Mouse (Mus musculus): ENCODE data around the gene Gjc1.

The Gjc1 gene

GRCm38 (mm10) chr11:102810721-102811485, 8.6 kb downstream of the Gjc1 start:
- DNase-seq, result no peak

- DNase-seq, result no peak
These were observed 11.3 kb downstream of the Gjc1 start for GRCm38 (mm10) chr11:102808246-102808645.

GRCm38 (mm10) chr11:102803453-102803852, 16.0 kb downstream of the Gjc1 start:
- DNase-seq, result no peak

DNA sequence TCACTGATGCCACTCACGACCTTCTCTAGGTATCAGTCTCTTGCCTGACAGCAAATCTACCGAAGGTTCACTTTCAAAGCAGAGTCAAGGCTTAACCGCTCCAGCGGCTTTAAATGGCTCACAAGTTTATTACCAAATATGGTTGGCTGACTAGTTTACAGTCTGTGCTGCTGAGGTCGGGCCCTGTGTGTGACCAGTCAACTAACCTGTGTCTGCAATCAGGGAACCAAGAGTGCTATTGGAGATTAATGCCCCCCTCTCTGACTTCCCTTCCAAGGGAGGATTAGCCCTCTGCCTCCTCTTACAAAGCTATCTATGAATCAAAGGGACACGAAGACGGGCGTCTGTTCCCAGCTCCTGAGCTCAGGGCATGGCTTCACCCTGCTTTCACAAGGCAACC, 25.3 kb downstream of the Gjc1 start:
- no peak for DNase-seq

DNA sequence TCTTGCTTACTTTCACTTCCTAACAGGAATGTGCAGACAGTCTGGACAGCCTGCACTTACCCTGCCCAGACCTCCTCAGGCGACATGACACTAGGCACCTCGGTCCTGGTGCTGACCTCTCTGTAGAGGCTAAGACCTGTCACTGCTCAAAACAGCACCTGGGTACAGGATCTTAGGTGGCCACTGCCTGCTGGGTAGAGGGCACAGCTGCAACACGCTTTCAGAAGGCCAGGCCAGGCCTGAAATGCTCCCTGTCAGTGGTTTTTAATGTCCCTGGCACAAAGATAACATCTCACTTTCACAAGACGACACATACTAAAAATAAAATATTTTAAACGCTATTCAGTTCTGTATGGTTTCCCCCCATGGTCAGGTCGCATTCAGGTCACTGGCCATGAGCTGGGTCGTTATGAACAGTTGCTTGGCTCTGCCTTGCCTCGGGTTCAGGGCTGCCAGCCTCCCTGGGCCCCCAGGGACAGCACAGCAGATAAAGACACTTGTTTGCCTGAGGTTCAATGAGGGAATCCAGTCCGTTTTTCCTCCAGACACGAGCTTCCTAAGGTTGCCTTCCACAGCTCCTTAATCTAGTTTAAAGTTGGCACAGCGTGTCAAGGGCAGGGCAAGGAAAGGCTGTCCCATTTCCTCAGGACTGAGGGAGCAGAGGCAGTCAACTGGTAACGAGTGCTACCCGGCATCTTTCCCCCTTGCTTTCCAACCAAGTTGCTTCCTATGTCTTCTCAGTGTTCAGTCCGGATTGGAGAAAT, 27.6 kb downstream of the Gjc1 start:
- no peak for DNase-seq

GRCm38 (mm10) chr11:102787688-102788177, 31.8 kb downstream of the Gjc1 start:
- no peak for DNase-seq

- no peak for DNase-seq
These were observed 36.1 kb downstream of the Gjc1 start for GRCm38 (mm10) chr11:102783443-102783842.

DNA sequence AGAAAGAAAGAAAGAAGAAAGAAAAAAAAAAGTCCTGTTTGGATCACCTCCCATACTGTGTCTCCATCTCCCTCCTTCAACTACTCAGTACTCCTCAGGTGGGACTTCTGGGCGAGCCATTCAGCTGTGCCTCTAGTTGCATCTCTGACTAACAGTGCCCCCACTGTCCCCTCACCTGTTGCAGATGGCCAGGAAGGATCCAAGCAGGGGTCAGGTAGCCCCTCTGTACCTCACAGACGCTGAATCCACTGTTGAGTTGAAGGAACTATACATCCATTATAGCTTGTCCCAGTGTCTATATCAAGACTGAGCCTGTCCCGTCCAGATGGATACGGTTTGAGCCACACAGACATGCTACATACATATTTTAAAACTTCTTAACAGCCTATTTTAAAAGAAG, 38.0 kb downstream of the Gjc1 start:
- no peak for DNase-seq

DNA sequence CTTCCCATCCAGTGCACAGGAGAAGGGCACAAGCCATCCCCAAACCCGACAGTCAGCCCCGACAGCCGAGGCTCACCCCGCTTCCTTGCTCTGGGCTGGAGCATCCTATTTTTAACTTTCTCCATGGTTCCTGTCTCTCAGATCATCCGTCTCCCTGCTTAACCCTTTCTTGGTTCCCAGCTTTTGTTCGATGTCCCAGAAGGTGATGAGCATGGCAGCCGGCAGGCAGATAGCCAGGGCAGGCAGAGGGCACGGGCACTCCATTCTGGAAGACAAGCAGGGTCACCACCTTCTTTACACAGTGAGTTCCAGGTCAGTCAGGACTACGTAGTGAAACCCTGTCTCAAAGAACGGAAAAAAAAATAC, 38.5 kb downstream of the Gjc1 start:
- no peak for DNase-seq

DNA sequence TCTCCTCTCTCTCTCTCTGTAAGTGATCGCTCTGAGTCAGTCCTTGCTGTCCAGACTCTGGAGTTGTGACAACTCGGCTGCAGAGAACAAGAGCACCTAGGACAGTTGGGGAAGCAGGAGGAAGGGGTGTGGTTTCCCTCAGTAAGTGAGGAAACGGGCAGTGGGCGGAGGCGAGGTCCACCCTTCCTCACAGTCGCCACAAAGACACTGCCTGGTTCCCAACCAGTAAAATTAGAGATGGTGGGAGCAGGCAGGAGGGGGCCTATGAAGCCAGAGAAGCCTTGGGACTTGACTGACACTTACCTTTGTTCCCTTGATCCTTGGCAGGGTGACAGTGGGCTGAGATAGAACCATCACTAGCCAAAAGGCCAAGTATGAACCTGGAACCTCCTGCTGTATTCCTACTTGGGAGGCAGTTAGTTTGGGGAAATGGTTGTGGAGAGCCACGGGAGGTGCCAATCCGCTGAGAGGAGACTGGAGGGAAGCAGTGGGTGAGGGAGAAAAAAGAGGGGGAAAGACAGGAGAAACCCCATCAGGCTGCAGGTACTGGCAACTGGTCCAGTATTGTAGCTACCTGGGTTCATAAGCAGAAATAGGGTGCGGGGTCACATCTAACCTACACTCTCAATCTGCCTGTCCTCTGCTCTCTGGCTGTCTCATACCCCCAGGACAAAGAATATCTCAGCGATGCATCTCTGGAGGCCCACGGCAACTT, 39.1 kb downstream of the Gjc1 start:
- DNase-seq, result peak; percentile 34

DNA sequence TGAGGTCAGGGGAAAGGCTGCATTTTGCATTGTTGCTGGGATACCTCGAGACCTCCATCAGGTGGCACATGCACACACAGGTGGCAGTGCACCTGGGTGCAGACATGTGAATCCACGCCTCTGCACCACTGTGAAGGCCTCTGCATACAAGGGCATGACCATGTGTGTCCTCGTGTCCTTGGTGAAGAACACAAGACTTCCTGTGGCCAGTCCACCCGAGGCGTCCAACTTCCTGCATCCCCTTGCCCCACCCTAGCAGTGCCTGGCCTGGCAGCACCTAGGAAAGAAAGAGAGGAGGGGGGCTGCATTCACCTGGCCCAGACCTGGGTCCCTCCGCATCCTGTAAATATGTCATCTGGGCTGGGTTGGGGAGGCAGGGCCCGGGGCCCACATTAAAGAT, 39.7 kb downstream of the Gjc1 start:
- DNase-seq, result peak; percentile 28

DNA sequence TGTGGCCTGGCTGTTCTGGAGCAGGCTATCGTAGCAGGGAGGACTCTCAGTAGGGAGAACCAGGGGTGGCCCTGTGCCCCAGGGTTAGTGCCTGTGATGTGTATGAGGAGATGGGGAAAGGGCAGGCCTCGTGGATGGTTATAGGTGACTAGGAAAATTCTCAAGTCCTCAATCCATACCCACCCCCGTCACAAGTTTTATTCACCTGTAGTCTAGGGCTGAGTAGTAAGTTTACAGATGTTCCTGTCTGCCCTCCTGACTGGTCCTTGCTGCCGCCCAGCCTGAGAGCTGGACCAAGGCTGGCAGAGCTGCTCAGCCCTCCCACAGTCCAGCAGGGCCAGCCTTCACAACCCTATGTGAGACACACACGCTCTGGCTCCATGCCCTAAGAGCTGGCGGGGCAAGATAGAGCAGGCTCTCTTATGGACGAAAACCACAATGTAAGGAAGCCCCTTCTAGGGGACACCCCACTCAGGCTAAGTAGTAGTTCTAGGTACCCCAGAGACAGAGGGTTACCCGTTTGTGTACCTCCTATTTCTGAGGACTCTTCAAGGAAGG, 40.3 kb downstream of the Gjc1 start:
- DNase-seq, result peak; percentile 42

DNA sequence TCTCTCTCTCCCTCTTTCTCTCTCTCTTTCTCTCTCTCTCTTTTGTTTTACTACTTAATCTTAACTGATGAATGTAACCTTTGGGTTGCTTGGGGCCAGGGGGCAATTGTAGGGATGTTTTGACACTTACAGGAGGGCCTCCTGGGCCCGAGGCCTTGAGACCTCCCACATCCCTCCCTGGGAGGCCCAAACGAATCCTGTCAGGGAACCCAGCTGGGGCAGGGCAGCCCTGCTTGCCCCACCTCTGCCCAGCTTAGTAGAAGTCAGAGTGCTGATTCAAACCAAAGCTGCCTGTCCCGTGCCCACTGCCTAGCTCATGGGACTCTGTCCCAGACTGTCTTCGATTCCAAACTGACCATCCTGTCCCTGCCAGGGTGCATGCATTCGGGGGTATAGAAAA, 40.9 kb downstream of the Gjc1 start:
- DNase-seq, result no peak

DNA sequence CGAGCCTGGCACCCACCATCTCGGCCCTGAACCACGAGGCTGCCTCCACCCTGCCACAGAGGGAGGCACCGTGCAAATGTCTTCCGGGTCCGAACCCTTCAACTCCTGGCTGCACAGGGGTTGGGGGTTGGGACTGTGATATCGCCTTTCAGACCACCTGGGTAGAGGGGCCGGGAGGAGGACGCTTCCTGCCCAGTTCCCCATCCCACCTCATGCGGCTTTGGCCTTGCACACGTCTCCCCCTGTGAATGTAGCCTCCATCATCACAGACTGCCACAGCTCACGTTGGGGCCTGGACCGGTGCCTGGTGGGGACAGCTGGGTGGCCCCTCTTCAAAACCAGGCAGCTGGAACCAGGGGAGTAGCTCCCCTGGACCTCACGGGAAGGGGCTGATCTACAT, 41.3 kb downstream of the Gjc1 start:
- peak; percentile 30 for DNase-seq

DNA sequence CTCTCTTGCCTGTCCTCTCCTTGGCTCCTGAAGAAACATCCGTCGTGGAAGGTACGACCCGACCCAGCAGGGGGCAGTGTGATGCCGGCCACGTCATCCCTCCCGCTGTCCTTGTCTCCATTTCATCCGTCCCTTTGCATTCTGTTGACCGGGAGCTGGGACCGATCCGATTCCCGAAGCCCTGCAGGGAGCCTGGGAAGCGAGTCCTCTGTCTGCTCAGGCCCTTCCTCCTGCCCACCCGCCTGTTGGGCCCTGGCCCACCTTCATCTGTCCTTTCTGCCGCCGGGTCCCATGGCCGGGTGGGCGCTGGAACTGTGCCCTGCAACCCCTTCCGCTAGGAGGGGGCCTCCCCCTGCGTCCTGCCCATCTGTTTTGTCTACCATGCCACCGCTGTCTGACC, 41.9 kb downstream of the Gjc1 start:
- peak; percentile 47 for DNase-seq

- DNase-seq, result peak; percentile 84
These were observed 44.8 kb downstream of the Gjc1 start for GRCm38 (mm10) chr11:102774621-102775141.

GRCm38 (mm10) chr11:102773713-102774611, 45.5 kb downstream of the Gjc1 start:
- peak; percentile 90 for DNase-seq

DNA sequence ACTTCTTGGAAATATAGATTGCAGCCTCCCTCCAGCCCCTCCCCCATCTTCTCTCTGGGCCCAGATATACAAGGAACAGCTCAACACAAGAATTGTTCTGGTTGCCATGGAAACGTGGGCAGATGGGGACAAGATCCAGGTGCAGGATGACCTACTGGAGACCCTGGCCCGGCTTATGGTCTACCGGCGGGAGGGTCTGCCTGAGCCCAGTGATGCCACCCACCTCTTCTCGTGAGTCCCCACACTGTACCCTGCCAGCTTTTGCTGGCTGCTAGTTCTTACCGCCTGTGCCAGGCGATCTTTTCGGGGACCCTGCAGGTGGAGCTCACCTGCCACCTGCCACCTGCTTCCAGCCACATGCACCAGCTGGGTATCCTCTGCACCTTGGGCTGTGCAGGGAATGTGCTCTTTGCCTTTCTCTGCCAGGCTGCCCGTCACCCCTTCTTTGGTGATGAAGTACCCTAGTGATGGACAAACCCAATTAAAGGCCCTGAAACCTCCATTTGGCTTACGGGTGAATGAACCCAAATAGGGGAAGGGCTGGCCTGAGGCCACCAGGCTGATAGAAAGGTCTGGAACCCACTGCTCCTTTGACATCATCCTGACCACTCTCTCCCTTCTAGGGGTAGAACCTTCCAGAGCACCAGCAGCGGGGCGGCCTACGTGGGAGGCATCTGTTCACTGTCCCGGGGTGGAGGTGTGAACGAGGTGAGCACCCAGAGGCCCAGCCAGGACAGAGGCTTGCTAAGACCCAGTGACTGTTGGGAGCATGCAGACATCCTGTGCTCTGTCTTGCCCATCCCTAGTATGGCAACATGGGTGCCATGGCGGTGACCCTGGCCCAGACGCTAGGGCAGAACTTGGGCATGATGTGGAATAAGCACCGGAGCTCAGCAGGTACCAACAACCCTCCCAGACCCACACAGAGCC, 46.5 kb downstream of the Gjc1 start:
- DNase-seq, result peak; percentile 49

DNA sequence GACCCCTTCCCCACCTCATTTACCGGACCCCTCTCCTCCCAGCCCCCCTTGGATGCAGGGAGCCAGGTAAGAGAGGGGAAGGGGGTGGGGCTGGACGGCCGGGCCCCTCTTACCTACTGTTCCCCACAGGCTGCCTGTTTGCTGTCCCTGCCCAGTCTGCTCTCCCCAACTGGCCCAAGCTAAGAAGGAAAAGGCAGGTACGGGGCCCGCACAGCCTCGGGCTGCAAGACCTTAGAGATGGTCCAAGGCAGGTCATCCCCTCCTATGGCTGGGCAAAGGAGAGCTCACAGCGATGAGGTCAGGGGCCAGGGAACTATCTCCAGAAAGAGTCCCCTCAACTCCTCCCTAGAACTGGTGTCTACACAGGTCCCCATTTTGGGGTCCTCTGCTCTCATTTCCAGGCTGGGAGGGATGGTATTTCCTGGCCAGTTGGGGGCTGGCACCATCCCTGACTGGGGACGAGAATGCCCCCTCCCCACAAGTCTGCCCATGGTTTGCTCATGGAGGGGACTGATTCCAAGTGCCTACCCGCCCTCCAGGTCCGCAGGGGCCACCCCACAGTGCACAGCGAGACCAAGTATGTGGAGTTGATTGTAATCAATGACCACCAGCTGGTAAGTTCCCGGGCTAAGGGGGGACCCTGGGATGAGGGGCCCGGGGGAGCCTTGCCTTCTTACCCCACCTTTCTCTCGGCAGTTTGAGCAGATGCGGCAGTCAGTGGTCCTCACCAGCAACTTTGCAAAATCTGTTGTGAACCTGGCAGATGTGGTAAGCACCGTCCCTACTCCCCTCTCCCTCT, 47.4 kb downstream of the Gjc1 start:
- peak; percentile 42 for DNase-seq

Measured in cerebellum, adult 11 months (tissue).